Mouse (Mus musculus) C2C12 (cell line): ENCODE measurements around the gene Thsd7a. TPM values are rescaled to one million over a fixed set of nuclear protein-coding genes. Genes with fewer than 3 reads are reported as not detected.

Experiments
- H3K27me3 ChIP-seq: one replicate; pipeline ENCODE4 v1.6.1; 2011; ENCODE audit not compliant: control insufficient read depth, insufficient read depth, insufficient read length
- H3K36me3 ChIP-seq: one replicate; pipeline ENCODE4 v1.6.1; 2011; ENCODE audit not compliant: control insufficient read depth, insufficient read depth
- H3K4me3 ChIP-seq: one replicate; pipeline ENCODE4 v1.5.1; 2011; ENCODE audit warnings: mild to moderate bottlenecking, control low read depth; ENCODE audit not compliant: poor library complexity, insufficient read depth, severe bottlenecking
- H3K79me2 ChIP-seq: one replicate; pipeline ENCODE4 v1.6.1; 2011; ENCODE audit not compliant: control insufficient read depth, insufficient read depth
- H3K79me3 ChIP-seq: one replicate; pipeline ENCODE4 v1.6.1; 2011; ENCODE audit warnings: low read depth, control low read depth
- H3ac ChIP-seq: one replicate; pipeline ENCODE3; 2011; ENCODE audit warnings: low read depth; ENCODE audit not compliant: control insufficient read depth, insufficient read length
- CEBPB ChIP-seq: IDR thresholded peaks from one replicate; pipeline ENCODE4 v1.6.1; 2011; ENCODE audit warnings: low read depth, mild to moderate bottlenecking, control low read depth, moderate library complexity
- CTCF ChIP-seq: IDR thresholded peaks from one replicate; pipeline ENCODE4 v1.5.1; 2011; ENCODE audit not compliant: control insufficient read depth, insufficient read depth, insufficient read length
- FOSL1 ChIP-seq: IDR thresholded peaks from one replicate; pipeline ENCODE4 v1.8.0; 2011; ENCODE audit warnings: mild to moderate bottlenecking, low read length; ENCODE audit not compliant: poor library complexity, insufficient read depth, severe bottlenecking
- MAX ChIP-seq: IDR thresholded peaks from one replicate; pipeline ENCODE4 v1.6.1; 2011; ENCODE audit warnings: mild to moderate bottlenecking, control low read depth
- MYOD1 ChIP-seq: IDR thresholded peaks from one replicate; pipeline ENCODE4 v1.6.1; 2011; ENCODE audit warnings: low read depth; ENCODE audit not compliant: control insufficient read depth, insufficient read length
- MYOG ChIP-seq: IDR thresholded peaks from one replicate; pipeline ENCODE4 v1.6.1; 2011; ENCODE audit not compliant: control insufficient read depth, insufficient read length; ENCODE audit errors: extremely low read depth
- USF1 ChIP-seq: IDR thresholded peaks from one replicate; pipeline ENCODE4 v1.6.1; 2011; ENCODE audit warnings: low read depth, mild to moderate bottlenecking, control low read depth, moderate library complexity
- polyA plus RNA-seq: library from polyadenylated mRNA; unstranded; fragments of >200 nt; fragmentation: generic; extraction: Trizol; gene quantifications from one replicate; pipeline ENCODE4 v1.2.1, GENCODE M21; 2012; ENCODE audit warnings: missing spikeins

The Thsd7a gene
- polyA plus RNA-seq, 1 experiment, result 4.2 TPM

DNA sequence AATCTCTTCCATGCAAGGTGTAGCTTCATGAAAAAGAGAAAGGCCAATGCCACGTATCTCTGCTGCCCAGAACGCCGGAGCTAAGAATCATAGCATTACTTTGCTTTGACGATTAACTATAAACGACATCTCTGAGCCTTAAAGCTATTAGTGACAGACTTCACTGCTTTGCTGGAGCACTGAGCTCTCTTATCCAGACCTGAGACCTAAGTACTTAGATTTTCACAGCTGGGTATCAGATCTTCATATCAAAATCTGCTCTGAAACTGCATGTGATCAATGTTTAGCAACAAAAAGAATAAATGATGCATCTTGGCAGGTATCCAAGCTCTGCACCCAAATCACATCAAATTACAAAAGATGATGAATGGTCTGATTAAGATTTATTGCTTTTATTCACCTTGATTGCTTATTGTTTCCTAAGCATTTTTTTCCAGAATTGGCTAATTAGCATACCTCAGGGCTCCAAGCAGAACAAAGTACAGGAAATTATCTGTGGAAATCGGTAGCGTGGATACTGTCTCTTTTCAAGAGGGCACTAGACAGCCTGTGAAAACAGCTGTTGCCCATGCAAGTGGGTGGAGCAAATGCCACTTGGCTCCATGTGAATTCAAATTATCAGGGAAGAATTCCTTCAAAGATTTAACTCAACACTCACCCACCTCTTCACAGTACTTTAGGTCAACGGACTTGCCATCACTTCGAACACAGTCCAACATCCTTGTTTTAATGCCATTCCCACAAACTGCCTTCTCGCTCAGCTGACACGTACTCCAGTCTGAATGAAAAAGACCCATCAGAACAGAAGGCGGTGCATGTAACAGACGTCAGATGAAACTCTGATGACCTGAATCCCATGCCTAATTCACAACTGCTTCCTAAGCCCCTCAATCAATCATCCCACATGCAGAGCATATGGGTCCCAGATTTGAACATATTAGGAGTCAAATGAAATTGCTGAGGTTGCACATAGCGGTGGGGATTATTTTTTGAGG lies 412.3 kb downstream of the Thsd7a start:
- H3ac ChIP-seq, result no peak overlapping the region
- no peaks in the 10 kb centered on the region for H3K79me3 ChIP-seq
- TF ChIP-seq FOSL1, result no peak
- no peak for TF ChIP-seq CTCF
- TF ChIP-seq USF1, result no peak
- no peak for TF ChIP-seq MAX
- no peak for TF ChIP-seq CEBPB
- TF ChIP-seq MYOG, result no peak
- no peak for TF ChIP-seq MYOD1
- H3K36me3 ChIP-seq, result no peaks in the 10 kb centered on the region
- H3K4me3 ChIP-seq, result no peak overlapping the region
- no peaks in the 10 kb centered on the region for H3K27me3 ChIP-seq
- no peaks in the 10 kb centered on the region for H3K79me2 ChIP-seq

DNA sequence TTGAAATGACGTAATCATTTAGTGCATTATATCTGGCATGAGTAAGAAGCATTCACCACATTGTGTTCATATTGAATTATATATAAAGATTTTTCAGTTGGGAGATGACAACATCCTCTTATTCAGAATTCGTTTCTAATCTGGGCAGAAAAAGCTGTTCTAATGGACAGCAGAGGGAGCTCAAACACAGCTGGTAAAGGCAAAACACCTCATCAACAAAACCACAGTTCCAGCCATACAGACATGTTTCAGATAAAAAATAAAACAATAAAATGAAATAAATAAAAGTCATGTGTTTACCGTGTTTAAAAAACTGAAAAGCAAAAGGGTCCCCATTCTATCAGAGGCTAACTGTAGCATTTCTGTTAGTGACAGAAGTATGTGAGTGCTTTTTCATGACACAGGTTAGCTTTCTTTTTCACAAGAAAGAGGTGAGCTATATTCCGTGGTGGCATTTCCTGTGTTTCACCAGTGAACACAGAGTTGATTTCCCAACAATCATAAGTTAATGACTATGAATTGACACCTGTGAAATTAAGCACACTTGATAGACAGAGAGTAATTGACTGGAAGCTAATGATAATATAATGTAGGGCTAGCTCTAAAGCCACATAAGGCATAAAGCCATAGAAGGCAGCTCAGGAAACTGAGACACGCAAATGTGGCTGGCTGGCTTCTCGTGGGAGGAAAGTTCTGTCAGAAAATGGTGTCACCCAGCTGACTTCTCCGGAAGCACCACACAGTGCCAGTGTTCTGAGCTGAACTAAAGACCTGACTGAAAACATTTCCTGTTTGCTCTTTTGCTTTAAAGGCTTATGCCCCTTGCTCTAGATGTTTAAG lies 433.9 kb downstream of the Thsd7a start:
- no peak for TF ChIP-seq MAX
- no peak for TF ChIP-seq FOSL1
- no peak for TF ChIP-seq CEBPB
- no peak for TF ChIP-seq MYOD1
- no peak for TF ChIP-seq USF1
- no peak for TF ChIP-seq MYOG
- no peak for TF ChIP-seq CTCF
- Histone ChIP-seq H3K79me3 (no peaks in the 10 kb centered on the region), H3K4me3 (no peak overlapping the region), H3ac (no peak overlapping the region), H3K36me3 (no peaks in the 10 kb centered on the region), H3K79me2 (no peaks in the 10 kb centered on the region), H3K27me3 (no peaks in the 10 kb centered on the region)

DNA sequence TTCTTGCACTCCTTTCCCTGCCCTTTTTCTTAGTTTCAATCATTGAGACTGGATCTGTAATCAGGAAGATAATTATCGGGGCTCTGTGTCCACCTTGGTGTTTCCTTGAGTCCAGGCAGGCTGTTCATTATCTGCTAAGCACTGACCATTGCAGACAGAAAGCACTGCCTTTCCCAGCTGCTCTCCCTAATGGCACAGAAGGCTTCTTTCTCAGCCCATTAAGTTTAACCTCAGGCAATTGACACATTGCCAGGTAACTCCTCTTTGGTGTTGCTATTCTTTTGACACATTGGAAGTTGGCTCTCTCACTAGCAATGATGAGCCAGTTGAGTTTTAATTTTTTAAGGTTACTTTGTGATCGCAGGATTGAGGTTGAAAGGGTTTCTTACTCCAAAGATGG lies 441.7 kb downstream of the Thsd7a start:
- Histone ChIP-seq H3K79me3 (no peaks in the 10 kb centered on the region), H3ac (no peak overlapping the region), H3K4me3 (no peak overlapping the region), H3K36me3 (no peaks in the 10 kb centered on the region), H3K79me2 (no peaks in the 10 kb centered on the region), H3K27me3 (no peaks in the 10 kb centered on the region)
- TF ChIP-seq MYOG (no peak), CTCF (no peak), MYOD1 (no peak), FOSL1 (no peak), CEBPB (no peak), USF1 (no peak), MAX (no peak)

DNA sequence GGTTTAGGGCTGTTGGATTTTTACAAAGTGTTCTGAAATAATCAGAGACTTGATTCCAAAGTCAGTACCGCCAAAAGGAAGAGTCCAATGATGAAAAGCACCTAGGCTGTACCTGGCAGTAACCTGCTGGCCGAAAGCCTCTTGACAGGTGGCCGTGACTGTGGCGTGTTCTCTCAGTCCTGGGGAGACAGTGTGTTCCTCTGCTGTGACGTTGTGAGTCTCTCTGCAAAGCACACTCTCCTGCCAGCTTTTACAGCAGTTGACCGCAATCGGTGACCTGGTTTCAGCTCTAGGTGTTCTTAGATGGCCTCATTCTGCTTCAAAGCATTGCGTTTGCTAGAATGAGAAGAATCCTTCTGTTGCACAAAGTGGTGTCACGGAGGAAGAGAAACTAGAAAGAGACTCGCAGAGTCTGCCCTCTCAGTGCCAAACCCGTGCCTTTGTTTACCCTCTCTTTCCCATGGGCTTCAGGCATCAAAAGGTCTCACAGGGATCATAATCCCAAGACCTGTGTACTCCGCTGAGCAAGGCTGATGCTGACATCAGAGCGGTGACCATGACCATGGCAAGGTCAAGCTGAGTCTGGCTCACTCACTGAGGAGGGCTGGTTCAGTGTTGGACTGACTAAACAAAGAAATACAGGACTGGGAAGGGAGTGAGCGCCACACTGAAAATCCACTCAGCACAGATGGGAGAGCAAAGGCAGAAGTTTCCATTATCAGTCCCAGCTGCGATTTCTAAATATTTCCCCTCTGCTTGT lies 486.4 kb downstream of the Thsd7a start:
- H3K27me3 ChIP-seq, result no peaks in the 10 kb centered on the region

More for the DNA sequence above, 486.4 kb downstream of the Thsd7a start:
- no peak overlapping the region for H3K4me3 ChIP-seq
- H3K36me3 ChIP-seq, result no peaks in the 10 kb centered on the region
- TF ChIP-seq MYOD1, result no peak
- TF ChIP-seq CTCF, result no peak
- TF ChIP-seq CEBPB, result no peak
- no peak for TF ChIP-seq USF1
- no peak for TF ChIP-seq FOSL1
- no peak for TF ChIP-seq MAX
- TF ChIP-seq MYOG, result no peak
- no peak overlapping the region for H3ac ChIP-seq
- no peaks in the 10 kb centered on the region for H3K79me2 ChIP-seq
- H3K79me3 ChIP-seq, result no peaks in the 10 kb centered on the region
